Mouse (Mus musculus) G1E (cell line): ENCODE measurements at regions not wholly inside any gene's neighbourhood (a gene's known extent, or its start where the extent isn't known, plus 50 kb on each side); places are given as distances from the start of the nearest gene placed in this dataset.

Experiments
- CTCF ChIP-seq: IDR thresholded peaks from 2 replicates; pipeline ENCODE4 v1.5.1; 2012; ENCODE audit warnings: low read depth, low read length, inconsistent platforms, mixed read lengths
- GATA1 ChIP-seq: IDR thresholded peaks from 2 replicates; pipeline ENCODE4 v1.6.1; 2012; ENCODE audit warnings: borderline replicate concordance, low read length, inconsistent platforms, mixed read lengths
- GATA2 ChIP-seq: IDR thresholded peaks from 2 replicates; pipeline ENCODE4 v1.6.1; 2012; ENCODE audit warnings: low read depth, low read length, inconsistent platforms, borderline replicate concordance

DNA sequence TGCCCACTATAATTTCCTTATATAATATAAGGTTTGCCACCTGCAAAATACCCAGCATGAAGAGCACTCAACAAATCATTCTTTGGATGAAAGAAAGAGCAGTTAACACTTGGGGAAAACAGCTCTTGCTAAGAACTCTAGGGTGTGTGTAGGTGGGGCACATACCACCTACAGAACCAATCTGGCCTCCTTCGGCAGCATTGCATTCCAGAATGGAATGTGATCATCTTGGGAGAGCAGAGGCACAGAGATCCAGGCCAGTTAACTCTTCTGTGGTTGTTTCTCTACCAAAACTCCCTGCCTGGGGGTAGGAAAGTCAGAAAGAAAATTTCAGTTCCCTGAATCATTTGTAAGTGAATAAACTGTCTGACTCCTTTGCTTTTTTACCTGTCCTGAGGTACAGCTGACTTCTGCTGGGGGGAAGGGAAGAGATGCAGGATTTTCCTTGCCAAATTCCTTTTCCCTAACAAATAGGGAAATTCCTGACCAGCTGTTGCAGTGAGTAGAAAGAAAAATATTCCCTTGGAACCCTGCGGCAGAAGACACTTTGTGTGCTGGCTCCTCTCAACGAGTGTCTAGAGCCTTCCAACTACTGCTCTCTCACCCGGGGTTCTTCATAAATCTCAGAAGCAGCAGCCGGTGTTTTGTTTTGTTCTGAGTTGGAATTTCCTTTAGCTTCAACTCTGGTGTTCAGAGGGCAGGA, 112.8 kb upstream of the Frmd6 start:
- no peak for TF ChIP-seq CTCF
- no peak for TF ChIP-seq GATA2
- no peak for TF ChIP-seq GATA1
